Mouse (Mus musculus) intestine, embryonic 15.5 days (tissue): ENCODE measurements around the gene Msx2. TPM values are rescaled to one million over a fixed set of nuclear protein-coding genes. Genes with fewer than 3 reads are reported as not detected.

Source experiments
- ATAC-seq: fragments of 200-750 bp; cut with Nextera tagmentation; 2 replicates; pipeline ENCODE4 v1.8.0; 2017; ENCODE audit warnings: moderate TSS enrichment, moderate library complexity
- H3K27ac ChIP-seq: fragments of 300-500 bp; sonication (generic); 2 replicates; pipeline ENCODE4 v1.5.1; 2015; ENCODE audit warnings: mild to moderate bottlenecking, inconsistent platforms
- H3K27me3 ChIP-seq: fragments of 300-500 bp; sonication (generic); replicated peaks from 2 replicates; pipeline ENCODE4 v1.6.1; 2015; ENCODE audit warnings: inconsistent platforms
- H3K36me3 ChIP-seq: fragments of 300-500 bp; sonication (generic); 2 replicates; pipeline ENCODE4 v1.6.1; 2015; ENCODE audit warnings: inconsistent platforms
- H3K4me1 ChIP-seq: fragments of 300-500 bp; sonication (generic); replicated peaks from 2 replicates; pipeline ENCODE4 v1.6.1; 2015; ENCODE audit warnings: inconsistent platforms
- H3K4me2 ChIP-seq: fragments of 300-500 bp; sonication (generic); replicated peaks from 2 replicates; pipeline ENCODE4 v1.6.1; 2015; ENCODE audit warnings: mild to moderate bottlenecking, inconsistent platforms
- H3K4me3 ChIP-seq: fragments of 300-500 bp; sonication (generic); replicated peaks from 2 replicates; pipeline ENCODE4 v1.5.1; 2015; ENCODE audit warnings: inconsistent platforms
- H3K9ac ChIP-seq: fragments of 300-500 bp; sonication (generic); 2 replicates; pipeline ENCODE4 v1.6.1; 2015; ENCODE audit warnings: inconsistent platforms
- H3K9me3 ChIP-seq: fragments of 300-500 bp; sonication (generic); 2 replicates; pipeline ENCODE4 v1.6.1; 2016; ENCODE audit warnings: inconsistent platforms
- WGBS: fragments of 180-500 bp; shearing (Covaris S2); methylation state at CpG from one replicate; pipeline ENCODE4 v1.1.7; 2015; 5-methylcytosine and 5-hydroxymethylcytosine counted together
- polyA plus RNA-seq: library from polyadenylated mRNA; unstranded; fragments of >200 nt; fragmentation: Nextera tagmentation; extraction: Ambion mirVana; gene quantifications from 2 replicates; pipeline ENCODE4 v1.2.1, GENCODE M21; 2015

The Msx2 gene
- polyA plus RNA-seq, 1 experiment from 2014 or later, result 0.33 TPM

DNA sequence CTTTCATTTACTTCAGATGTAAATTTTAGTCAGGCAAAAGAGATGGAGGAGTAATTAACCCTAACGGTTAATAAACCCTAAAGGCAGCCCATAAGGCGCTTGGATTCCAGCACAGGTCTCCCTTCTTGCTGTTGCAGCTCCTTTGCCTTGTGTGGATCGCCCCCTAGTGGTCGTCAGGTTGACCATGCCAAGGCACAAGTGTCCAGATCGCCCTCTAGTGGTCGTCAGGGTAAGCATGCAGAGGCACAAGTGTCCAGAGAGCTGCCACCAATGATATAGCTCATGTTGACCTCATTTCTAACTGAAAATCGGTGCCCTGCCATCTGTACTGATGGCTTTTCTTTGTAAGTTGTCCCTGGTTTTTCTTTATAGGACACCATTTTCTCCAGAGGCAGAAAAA lies 46.4 kb downstream of the Msx2 start:
- no peak overlapping the region for H3K4me3 ChIP-seq
- no peaks in the 10 kb centered on the region for H3K9me3 ChIP-seq
- no peak for ATAC-seq
- WGBS, result 27% methylated on average over 7 of the region's 7 CpGs
- no peaks in the 10 kb centered on the region for H3K4me1 ChIP-seq
- no peaks in the 10 kb centered on the region for H3K36me3 ChIP-seq
- no peaks in the 10 kb centered on the region for H3K27me3 ChIP-seq
- no peak overlapping the region for H3K9ac ChIP-seq
- H3K4me2 ChIP-seq, result no peak overlapping the region
- no peak overlapping the region for H3K27ac ChIP-seq

DNA sequence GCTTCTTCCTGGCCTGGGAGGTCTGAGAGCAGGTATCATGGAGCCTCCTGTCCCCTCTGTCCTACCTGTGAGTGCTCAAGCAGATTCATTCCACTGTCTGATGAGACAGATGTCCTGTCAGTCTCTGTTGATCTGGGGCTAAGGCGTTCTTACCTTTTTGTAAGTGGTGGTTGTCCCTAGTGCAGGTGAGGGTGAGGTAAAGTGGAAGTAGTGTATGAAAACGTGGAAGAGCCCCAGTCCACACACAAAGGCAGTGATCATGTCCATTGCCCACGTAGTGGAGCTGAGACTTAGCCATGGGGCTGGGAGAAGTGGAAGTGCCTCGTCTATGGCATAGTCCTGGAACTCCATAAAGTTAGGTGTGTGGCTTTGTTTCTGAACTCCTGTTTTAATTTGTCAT lies 51.7 kb downstream of the Msx2 start:
- H3K27me3 ChIP-seq, result no peaks in the 10 kb centered on the region
- H3K4me1 ChIP-seq, result no peaks in the 10 kb centered on the region
- ATAC-seq, result no peak
- H3K36me3 ChIP-seq, result no peaks in the 10 kb centered on the region
- H3K4me3 ChIP-seq, result no peak overlapping the region
- H3K9me3 ChIP-seq, result no peaks in the 10 kb centered on the region
- no peak overlapping the region for H3K9ac ChIP-seq
- H3K4me2 ChIP-seq, result no peak overlapping the region
- H3K27ac ChIP-seq, result no peak overlapping the region
- 74% methylated on average over 4 of the region's 4 CpGs for WGBS

DNA sequence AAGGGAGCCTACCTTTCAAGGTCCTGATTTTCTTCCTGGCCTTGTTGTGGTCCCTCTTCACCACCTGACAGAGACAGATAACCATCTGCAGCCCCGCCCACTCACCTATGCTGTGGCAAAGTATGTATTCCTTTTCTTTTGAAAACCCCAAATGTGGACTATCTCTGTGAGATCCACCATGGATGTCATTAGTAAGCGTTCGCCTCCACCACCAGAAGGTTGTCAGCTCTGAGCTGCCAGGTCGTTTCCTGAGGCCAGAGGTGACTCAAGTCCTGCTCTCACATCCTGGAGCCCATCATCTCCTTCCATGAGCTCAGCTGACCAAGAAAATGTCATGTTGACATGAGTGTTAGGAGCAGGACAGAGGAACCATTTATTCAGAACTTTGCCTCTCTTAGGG lies 52.1 kb downstream of the Msx2 start:
- H3K36me3 ChIP-seq, result no peaks in the 10 kb centered on the region
- H3K9ac ChIP-seq, result no peak overlapping the region
- H3K4me2 ChIP-seq, result no peak overlapping the region
- no peak for ATAC-seq
- no peak overlapping the region for H3K27ac ChIP-seq
- 74% methylated on average over 4 of the region's 4 CpGs for WGBS
- no peaks in the 10 kb centered on the region for H3K9me3 ChIP-seq
- no peak overlapping the region for H3K4me3 ChIP-seq
- no peaks in the 10 kb centered on the region for H3K4me1 ChIP-seq
- H3K27me3 ChIP-seq, result no peaks in the 10 kb centered on the region

DNA sequence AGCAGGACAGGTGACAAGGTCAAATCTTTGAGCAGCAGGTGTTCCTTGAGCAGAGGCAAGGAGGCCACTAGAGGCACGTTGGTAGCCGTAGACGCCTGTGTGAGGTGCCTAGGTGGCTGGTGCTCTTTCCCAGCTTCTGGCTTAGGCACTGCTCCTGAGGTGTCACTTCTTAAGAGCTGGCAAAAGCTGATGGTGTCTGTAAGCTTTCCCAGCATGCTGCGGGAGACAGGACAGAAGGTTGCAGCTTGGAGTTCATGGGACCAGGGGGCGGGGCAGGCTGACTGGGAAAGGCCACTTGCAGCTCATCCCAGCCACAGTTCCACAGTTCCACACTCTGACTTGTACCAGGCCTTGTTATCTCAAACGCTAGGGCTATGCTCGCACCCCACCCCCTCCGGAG lies 53.2 kb downstream of the Msx2 start:
- Histone ChIP-seq H3K36me3 (no peaks in the 10 kb centered on the region), H3K9me3 (no peaks in the 10 kb centered on the region), H3K4me1 (no peaks in the 10 kb centered on the region; the same call in 1 of the 2 replicates), H3K4me2 (no peak overlapping the region), H3K4me3 (no peak overlapping the region), H3K27ac (no peak overlapping the region), H3K27me3 (no peaks in the 10 kb centered on the region), H3K9ac (no peak overlapping the region)
- 77% methylated on average over 8 of the region's 8 CpGs for WGBS
- ATAC-seq, result no peak

DNA sequence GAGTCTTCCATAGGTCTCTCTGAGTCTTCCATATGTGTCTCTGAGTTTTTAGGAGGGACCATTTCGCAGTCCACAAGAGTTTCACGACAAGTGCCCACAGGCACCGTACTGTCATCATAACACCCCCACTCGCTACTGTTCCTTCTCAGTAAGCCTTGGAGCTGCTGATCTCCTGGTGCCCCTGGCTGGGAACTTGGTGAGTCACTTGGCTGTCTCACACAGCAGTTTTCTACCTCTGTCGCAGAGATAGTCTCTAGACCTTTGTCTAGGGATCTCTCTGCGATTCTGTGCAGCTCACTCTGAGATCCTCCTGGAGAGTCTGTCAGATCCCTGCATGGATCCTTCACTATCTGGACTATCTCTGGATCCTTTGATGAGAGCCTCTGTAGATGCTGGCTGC lies 55.2 kb downstream of the Msx2 start:
- Histone ChIP-seq H3K27ac (no peak overlapping the region), H3K9me3 (no peaks in the 10 kb centered on the region), H3K4me3 (no peak overlapping the region), H3K4me2 (no peak overlapping the region), H3K27me3 (no peaks in the 10 kb centered on the region), H3K4me1 (peaks cover 4% of the 10 kb centered on the region; the same call in 1 of the 2 replicates), H3K9ac (no peak overlapping the region), H3K36me3 (no peaks in the 10 kb centered on the region)
- WGBS, result 91% methylated on average over 6 of the region's 6 CpGs
- ATAC-seq, result no peak

Other genes starting within 250 kb of the Msx2 start
- 18.8 and 19.3 TPM in 2 replicates for gene Ror2, start 186.9 kb downstream of the Msx2 start, polyA plus RNA-seq
- 37.2 and 37.6 TPM in 2 replicates for gene Sptlc1, start 95.7 kb downstream of the Msx2 start, polyA plus RNA-seq